Mouse (Mus musculus): Measurements from ENCODE around the gene Selenof. TPM values are rescaled to one million over a fixed set of nuclear protein-coding genes. Genes with fewer than 3 reads are reported as not detected.

The Selenof gene
- polyA plus RNA-seq, 1 experiment: 264 TPM

- no peak overlapping the region for H3K4me3 ChIP-seq
- H3K36me3 ChIP-seq (ENCODE audit: control insufficient read depth, insufficient read depth): no peaks in the 10 kb centered on the region
- no peak overlapping the region for H3ac ChIP-seq (ENCODE audit: control insufficient read depth, insufficient read length)
- no peak for TF ChIP-seq CEBPB (IDR thresholded peaks at IDR 0.05; ENCODE audit: insufficient read depth, poor library complexity, severe bottlenecking)
- no peak for TF ChIP-seq MYOD1 (IDR thresholded peaks at IDR 0.05; ENCODE audit: control insufficient read depth in 1 of 3, insufficient read length in 2 of 3, low read depth in 2 of 3)
- no peak for TF ChIP-seq TCF12 (IDR thresholded peaks at IDR 0.05; ENCODE audit: insufficient read depth, poor library complexity, severe bottlenecking)
- no peak for TF ChIP-seq TCF3 (IDR thresholded peaks at IDR 0.05; ENCODE audit: insufficient read length, low read depth)
- TF ChIP-seq REST (IDR thresholded peaks at IDR 0.05; ENCODE audit: insufficient read depth, insufficient read length): no peak
- TF ChIP-seq MYOG (IDR thresholded peaks at IDR 0.05; ENCODE audit: control insufficient read depth in 1 of 3, insufficient read depth in 1 of 3, insufficient read length in 2 of 3, low read depth in 2 of 3): no peak
- no peak for TF ChIP-seq USF1 (IDR thresholded peaks at IDR 0.05; ENCODE audit: low read depth)
- TF ChIP-seq SRF (IDR thresholded peaks at IDR 0.05; ENCODE audit: control insufficient read depth, insufficient read length, low read depth): no peak
- no peak for TF ChIP-seq POLR2AphosphoS2 (IDR thresholded peaks at IDR 0.05; ENCODE audit: insufficient read length, low read depth)
- TF ChIP-seq MAX (IDR thresholded peaks at IDR 0.05; ENCODE audit: low read depth): no peak
- no peak for TF ChIP-seq POLR2A (IDR thresholded peaks at IDR 0.05; ENCODE audit: insufficient read length, low read depth)
- H3K27me3 ChIP-seq (ENCODE audit: control insufficient read depth, insufficient read depth, insufficient read length): no peaks in the 10 kb centered on the region
- H3K79me2 ChIP-seq (ENCODE audit: control insufficient read depth, insufficient read depth): peaks cover 86% of the 10 kb centered on the region
- no peak overlapping the region for H3K4me2 ChIP-seq (ENCODE audit: low read depth)
These were observed 18.7 kb upstream of the Selenof start for GRCm38 (mm10) chr3:144551416-144551815.

DNA sequence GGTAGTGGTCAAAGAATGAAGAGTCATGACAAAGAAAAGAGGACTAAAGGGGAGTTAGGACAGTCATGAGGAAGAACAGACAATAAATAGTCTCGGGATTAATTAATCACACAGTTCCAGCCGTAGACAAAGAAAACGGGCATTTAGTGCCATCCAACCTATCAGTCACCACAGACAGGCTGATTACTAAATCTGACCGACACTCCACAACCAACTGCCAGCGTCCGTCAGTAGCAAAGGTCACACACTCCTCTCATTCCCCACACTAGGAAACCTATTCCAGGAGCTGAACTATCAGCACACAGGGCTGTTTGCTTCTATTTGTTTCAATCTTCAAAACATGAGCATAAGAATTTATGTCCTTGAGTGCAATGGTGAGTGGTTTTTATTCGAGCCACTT, 16.2 kb upstream of the Selenof start:
- Histone ChIP-seq H3K27me3 (ENCODE audit: control insufficient read depth, insufficient read depth, insufficient read length) (no peaks in the 10 kb centered on the region), H3ac (ENCODE audit: control insufficient read depth, insufficient read length) (no peak overlapping the region), H3K79me2 (ENCODE audit: control insufficient read depth, insufficient read depth) (peaks cover 100% of the 10 kb centered on the region), H3K36me3 (ENCODE audit: control insufficient read depth, insufficient read depth) (no peaks in the 10 kb centered on the region), H3K4me2 (ENCODE audit: low read depth) (no peak overlapping the region), H3K4me3 (no peak overlapping the region)
- TF ChIP-seq CEBPB (IDR thresholded peaks at IDR 0.05; ENCODE audit: insufficient read depth, poor library complexity, severe bottlenecking): no peak
- no peak for TF ChIP-seq TCF3 (IDR thresholded peaks at IDR 0.05; ENCODE audit: insufficient read length, low read depth)
- peak in 1 of 3 experiments; percentile 48 for TF ChIP-seq MYOD1 (IDR thresholded peaks at IDR 0.05; ENCODE audit: control insufficient read depth in 1 of 3, insufficient read length in 2 of 3, low read depth in 2 of 3)
- no peak for TF ChIP-seq MAX (IDR thresholded peaks at IDR 0.05; ENCODE audit: low read depth)
- no peak for TF ChIP-seq USF1 (IDR thresholded peaks at IDR 0.05; ENCODE audit: low read depth)
- no peak for TF ChIP-seq TCF12 (IDR thresholded peaks at IDR 0.05; ENCODE audit: insufficient read depth, poor library complexity, severe bottlenecking)
- no peak for TF ChIP-seq POLR2A (IDR thresholded peaks at IDR 0.05; ENCODE audit: insufficient read length, low read depth)

GRCm38 (mm10) chr3:144554503-144554902, 15.6 kb upstream of the Selenof start:
- Histone ChIP-seq H3K79me2 (ENCODE audit: control insufficient read depth, insufficient read depth) (peaks cover 100% of the 10 kb centered on the region), H3K4me2 (ENCODE audit: low read depth) (no peak overlapping the region), H3ac (ENCODE audit: control insufficient read depth, insufficient read length) (no peak overlapping the region), H3K27me3 (ENCODE audit: control insufficient read depth, insufficient read depth, insufficient read length) (no peaks in the 10 kb centered on the region), H3K36me3 (ENCODE audit: control insufficient read depth, insufficient read depth) (no peaks in the 10 kb centered on the region), H3K4me3 (no peak overlapping the region)
- TF ChIP-seq POLR2A (IDR thresholded peaks at IDR 0.05; ENCODE audit: insufficient read length, low read depth) (no peak), SRF (IDR thresholded peaks at IDR 0.05; ENCODE audit: control insufficient read depth, insufficient read length, low read depth) (no peak), REST (IDR thresholded peaks at IDR 0.05; ENCODE audit: insufficient read depth, insufficient read length) (no peak), TCF3 (IDR thresholded peaks at IDR 0.05; ENCODE audit: insufficient read length, low read depth) (no peak), MYOG (IDR thresholded peaks at IDR 0.05; ENCODE audit: control insufficient read depth in 1 of 3, insufficient read depth in 1 of 3, insufficient read length in 2 of 3, low read depth in 2 of 3) (no peak), USF1 (IDR thresholded peaks at IDR 0.05; ENCODE audit: low read depth) (no peak), TCF12 (IDR thresholded peaks at IDR 0.05; ENCODE audit: insufficient read depth, poor library complexity, severe bottlenecking) (no peak), MYOD1 (IDR thresholded peaks at IDR 0.05; ENCODE audit: control insufficient read depth in 1 of 3, insufficient read length in 2 of 3, low read depth in 2 of 3) (no peak), MAX (IDR thresholded peaks at IDR 0.05; ENCODE audit: low read depth) (no peak), POLR2AphosphoS2 (IDR thresholded peaks at IDR 0.05; ENCODE audit: insufficient read length, low read depth) (no peak), CEBPB (IDR thresholded peaks at IDR 0.05; ENCODE audit: insufficient read depth, poor library complexity, severe bottlenecking) (no peak), E2F4 (IDR thresholded peaks at IDR 0.05; ENCODE audit: insufficient read depth) (no peak)

DNA sequence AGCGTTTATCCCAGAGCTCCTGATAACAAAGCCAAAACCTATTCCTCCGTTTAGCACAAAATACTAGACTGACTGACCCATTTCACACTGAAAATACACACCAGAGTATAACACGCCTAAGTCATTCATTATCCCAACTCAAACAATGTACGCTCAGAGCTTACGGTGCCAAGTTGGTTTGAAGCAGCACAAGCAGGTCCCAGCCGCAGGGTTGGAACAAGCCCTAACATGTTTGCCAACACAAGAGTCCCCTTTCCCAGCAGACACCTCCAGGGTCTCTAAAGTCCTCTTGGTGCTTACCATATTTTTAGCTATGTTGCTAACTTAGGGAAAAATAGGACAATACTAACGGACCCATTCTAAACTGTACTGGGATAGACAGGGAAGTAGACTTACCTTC, 15.0 kb upstream of the Selenof start:
- TF ChIP-seq E2F4 (IDR thresholded peaks at IDR 0.05; ENCODE audit: insufficient read depth) (no peak), USF1 (IDR thresholded peaks at IDR 0.05; ENCODE audit: low read depth) (no peak)
- Histone ChIP-seq H3K4me2 (ENCODE audit: low read depth) (no peak overlapping the region), H3ac (ENCODE audit: control insufficient read depth, insufficient read length) (no peak overlapping the region), H3K27me3 (ENCODE audit: control insufficient read depth, insufficient read depth, insufficient read length) (no peaks in the 10 kb centered on the region), H3K4me3 (no peak overlapping the region), H3K79me2 (ENCODE audit: control insufficient read depth, insufficient read depth) (peaks cover 100% of the 10 kb centered on the region), H3K36me3 (ENCODE audit: control insufficient read depth, insufficient read depth) (no peaks in the 10 kb centered on the region)

GRCm38 (mm10) chr3:144556625-144557324, 13.3 kb upstream of the Selenof start:
- no peak for TF ChIP-seq REST (IDR thresholded peaks at IDR 0.05; ENCODE audit: insufficient read depth, insufficient read length)
- no peak for TF ChIP-seq POLR2AphosphoS2 (IDR thresholded peaks at IDR 0.05; ENCODE audit: insufficient read length, low read depth)
- no peak for TF ChIP-seq MAX (IDR thresholded peaks at IDR 0.05; ENCODE audit: low read depth)
- no peak for TF ChIP-seq POLR2A (IDR thresholded peaks at IDR 0.05; ENCODE audit: insufficient read length, low read depth)
- no peak for TF ChIP-seq TCF12 (IDR thresholded peaks at IDR 0.05; ENCODE audit: insufficient read depth, poor library complexity, severe bottlenecking)
- TF ChIP-seq MYOG (IDR thresholded peaks at IDR 0.05; ENCODE audit: control insufficient read depth in 1 of 3, insufficient read depth in 1 of 3, insufficient read length in 2 of 3, low read depth in 2 of 3): no peak
- TF ChIP-seq TCF3 (IDR thresholded peaks at IDR 0.05; ENCODE audit: insufficient read length, low read depth): no peak
- TF ChIP-seq MYOD1 (IDR thresholded peaks at IDR 0.05; ENCODE audit: control insufficient read depth in 1 of 3, insufficient read length in 2 of 3, low read depth in 2 of 3): no peak
- no peak for TF ChIP-seq CEBPB (IDR thresholded peaks at IDR 0.05; ENCODE audit: insufficient read depth, poor library complexity, severe bottlenecking)
- TF ChIP-seq E2F4 (IDR thresholded peaks at IDR 0.05; ENCODE audit: insufficient read depth): no peak
- Histone ChIP-seq H3K27me3 (ENCODE audit: control insufficient read depth, insufficient read depth, insufficient read length) (no peaks in the 10 kb centered on the region), H3K36me3 (ENCODE audit: control insufficient read depth, insufficient read depth) (no peaks in the 10 kb centered on the region), H3ac (ENCODE audit: control insufficient read depth, insufficient read length) (no peak overlapping the region), H3K79me2 (ENCODE audit: control insufficient read depth, insufficient read depth) (peaks cover 100% of the 10 kb centered on the region), H3K4me2 (ENCODE audit: low read depth) (no peak overlapping the region), H3K4me3 (no peak overlapping the region)
